23 mouse cellular contexts compared by ENCODE assay signal in genomic region chr12:52796471-52796795, GRCm38 (mm10).
DNase-seq lines count a peak whose midpoint lies in the region; ATAC-seq and TF ChIP-seq lines count a peak whose summit lies in the region.
"Had no signal": no experiment of that assay in that cellular context is flagged by ENCODE, and none has a peak within 500 bp of the region (broad histone marks: within the 10 kb centered on the region; RNA-seq: fewer than 3 reads in every experiment).

No protein-coding gene starts in this region.

- H3K27me3 ChIP-seq in forebrain, postnatal 0 days (ENCODE audit: insufficient read depth, low read length) = no peaks in the 10 kb centered on the region
- H3K27me3 ChIP-seq in forebrain, embryonic 16.5 days (replicated peaks; ENCODE audit: control insufficient read depth, insufficient read depth, low read length) = no peaks in the 10 kb centered on the region
- no peaks in the 10 kb centered on the region for H3K27me3 ChIP-seq in kidney, embryonic 16.5 days (ENCODE audit: insufficient read depth, low read length)
- H3K27me3 ChIP-seq in kidney, embryonic 15.5 days = peaks cover 2% of the 10 kb centered on the region; the same call in 1 of the 2 replicates
- H3K27me3 ChIP-seq: forebrain, embryonic 12.5 days; hindbrain, embryonic 12.5 days; neural tube, embryonic 15.5 days had no signal

- H3K4me3 ChIP-seq in forebrain, postnatal 0 days (ENCODE audit: low read depth, low read length) = no peak overlapping the region
- no peak overlapping the region for H3K4me3 ChIP-seq in forebrain, embryonic 16.5 days (replicated peaks; ENCODE audit: low read length)
- H3K4me3 ChIP-seq in cortical plate, adult 2 months (ENCODE audit: insufficient read depth, low read length) = no peak overlapping the region
- H3K4me3 ChIP-seq in kidney, embryonic 16.5 days (ENCODE audit: low read length) = no peak overlapping the region
- no peak overlapping the region for H3K4me3 ChIP-seq in kidney, embryonic 15.5 days (replicated peaks)
- H3K4me3 ChIP-seq: embryonic facial prominence, embryonic 10.5 days; forebrain, embryonic 12.5 days; hindbrain, embryonic 12.5 days; neural tube, embryonic 15.5 days had no signal

- H3K27ac ChIP-seq in forebrain, postnatal 0 days (ENCODE audit: low read depth, low read length) = no peak overlapping the region
- H3K27ac ChIP-seq in forebrain, embryonic 16.5 days (ENCODE audit: low read length) = no peak overlapping the region
- H3K27ac ChIP-seq in cortical plate, adult 2 months (ENCODE audit: insufficient read depth, low read length) = 0 out of 2 replicates have a peak overlapping the region, but pooled peaks have one; percentile 40
- no peak overlapping the region for H3K27ac ChIP-seq in kidney, embryonic 16.5 days (ENCODE audit: low read length)
- H3K27ac ChIP-seq in kidney, embryonic 15.5 days = no peak overlapping the region
- H3K27ac ChIP-seq: embryonic facial prominence, embryonic 10.5 days; forebrain, embryonic 12.5 days; hindbrain, embryonic 12.5 days; neural tube, embryonic 15.5 days had no signal

- H3K9me3 ChIP-seq in forebrain, postnatal 0 days (ENCODE audit: low read length) = no peaks in the 10 kb centered on the region
- no peaks in the 10 kb centered on the region for H3K9me3 ChIP-seq in forebrain, embryonic 16.5 days (ENCODE audit: control insufficient read depth, low read length)
- H3K9me3 ChIP-seq in kidney, embryonic 16.5 days (ENCODE audit: low read length) = no peaks in the 10 kb centered on the region
- no peaks in the 10 kb centered on the region for H3K9me3 ChIP-seq in kidney, embryonic 15.5 days (replicated peaks)
- H3K9me3 ChIP-seq: embryonic facial prominence, embryonic 10.5 days; forebrain, embryonic 12.5 days; hindbrain, embryonic 12.5 days; neural tube, embryonic 15.5 days had no signal

- 22% methylated on average over 4 of the region's 4 CpGs for WGBS in forebrain, postnatal 0 days
- 26% methylated on average over 4 of the region's 4 CpGs for WGBS in forebrain, embryonic 16.5 days
- 67% methylated on average over 4 of the region's 4 CpGs for WGBS in kidney, embryonic 16.5 days
- 66% methylated on average over 4 of the region's 4 CpGs for WGBS in kidney, embryonic 15.5 days

- 0 out of 2 replicates have a peak, but pooled peaks cover 3% of the 10 kb centered on the region for H3K36me3 ChIP-seq in forebrain, postnatal 0 days (ENCODE audit: insufficient read depth)
- no peaks in the 10 kb centered on the region; the same call in 1 of the 2 replicates for H3K36me3 ChIP-seq in forebrain, embryonic 16.5 days (ENCODE audit: control insufficient read depth, insufficient read depth)
- no peaks in the 10 kb centered on the region for H3K36me3 ChIP-seq in kidney, embryonic 16.5 days (ENCODE audit: insufficient read depth, low read length)
- H3K36me3 ChIP-seq in kidney, embryonic 15.5 days = no peaks in the 10 kb centered on the region
- H3K36me3 ChIP-seq: embryonic facial prominence, embryonic 10.5 days; forebrain, embryonic 12.5 days had no signal

- H3K9ac ChIP-seq in forebrain, postnatal 0 days = no peak overlapping the region
- no peak overlapping the region for H3K9ac ChIP-seq in forebrain, embryonic 16.5 days (replicated peaks; ENCODE audit: low read depth, low read length)
- no peak overlapping the region for H3K9ac ChIP-seq in kidney, embryonic 16.5 days (replicated peaks; ENCODE audit: low read length)
- H3K9ac ChIP-seq in kidney, embryonic 15.5 days = no peak overlapping the region
- H3K9ac ChIP-seq: forebrain, embryonic 12.5 days; hindbrain, embryonic 12.5 days; neural tube, embryonic 15.5 days had no signal

- no peak for DNase-seq in forebrain, postnatal 0 days
- DNase-seq in CD8-positive naive resting alpha-beta T cell, adult 2 months (ENCODE audit: low read depth in 2 of 2, low spot score in 2 of 2) = peak; percentile 27 to 43
- DNase-seq in thymus, postnatal 25 days = peak; percentile 49
- DNase-seq: adrenal gland, postnatal 25 days; cerebellum, adult 2 months; cerebellum, postnatal 36 days; heart, postnatal 10 days; kidney, adult 2 months; kidney, postnatal 25 days; left cerebral cortex, postnatal 4 days; lung, adult 18-20 months; lung, postnatal 14 days; right cerebral cortex, postnatal 25 days had no signal

- no peak for TF ChIP-seq CTCF in forebrain, postnatal 0 days (IDR thresholded peaks at IDR 0.05; ENCODE audit: low read depth)
- no peak for TF ChIP-seq CTCF in cortical plate, adult 2 months (IDR thresholded peaks at IDR 0.05; ENCODE audit: extremely low read depth, insufficient read depth, low read length)

- TF ChIP-seq POLR2A in cortical plate, adult 2 months (IDR thresholded peaks at IDR 0.05; ENCODE audit: extremely low read depth, insufficient read depth, low read length) = no peak

- peak; percentile 48; the same call in 1 of the 2 replicates for ATAC-seq in forebrain, postnatal 0 days
- no peak for ATAC-seq in forebrain, embryonic 16.5 days
- ATAC-seq in kidney, embryonic 16.5 days (ENCODE audit: low FRiP score, low TSS enrichment) = no peak
- ATAC-seq in kidney, embryonic 15.5 days (replicated peaks; ENCODE audit: low FRiP score) = no peak
- ATAC-seq: inflammation-experienced regulatory T-cells, adult 6 months had no signal

- no peak overlapping the region for H3K4me2 ChIP-seq in forebrain, postnatal 0 days (ENCODE audit: low read depth)
- no peak overlapping the region for H3K4me2 ChIP-seq in forebrain, embryonic 16.5 days (ENCODE audit: low read length)
- no peak overlapping the region for H3K4me2 ChIP-seq in kidney, embryonic 16.5 days (replicated peaks; ENCODE audit: low read depth, low read length)
- no peak overlapping the region for H3K4me2 ChIP-seq in kidney, embryonic 15.5 days
- H3K4me2 ChIP-seq: forebrain, embryonic 12.5 days; heart, embryonic 11.5 days; hindbrain, embryonic 12.5 days; neural tube, embryonic 15.5 days had no signal

- no peaks in the 10 kb centered on the region for H3K4me1 ChIP-seq in forebrain, postnatal 0 days (ENCODE audit: insufficient read depth)
- H3K4me1 ChIP-seq in forebrain, embryonic 16.5 days (replicated peaks; ENCODE audit: control insufficient read depth, insufficient read depth, low read length) = peaks cover under 1% of the 10 kb centered on the region
- peaks cover 14% of the 10 kb centered on the region for H3K4me1 ChIP-seq in cortical plate, adult 2 months (ENCODE audit: control insufficient read depth, insufficient read depth, low read length)
- H3K4me1 ChIP-seq in kidney, embryonic 16.5 days (ENCODE audit: insufficient read depth, low read length) = no peaks in the 10 kb centered on the region
- no peaks in the 10 kb centered on the region for H3K4me1 ChIP-seq in kidney, embryonic 15.5 days
